Mouse (Mus musculus) testis, adult 2 months (tissue): ENCODE measurements around the gene Thy1. TPM values are rescaled to one million over a fixed set of nuclear protein-coding genes. Genes with fewer than 3 reads are reported as not detected.

Source experiments
- H3K27ac ChIP-seq: fragments of 200-500 bp; 2 replicates; pipeline ENCODE4 v1.5.1; 2012; ENCODE audit warnings: low read depth, low read length; ENCODE audit not compliant: control insufficient read depth, insufficient read depth
- H3K27me3 ChIP-seq: fragments of 200-500 bp; 2 replicates; pipeline ENCODE4 v1.6.1; 2012; ENCODE audit warnings: mild to moderate bottlenecking, low read length, moderate library complexity; ENCODE audit not compliant: control insufficient read depth, insufficient read depth
- H3K36me3 ChIP-seq: fragments of 200-500 bp; 2 replicates; pipeline ENCODE4 v1.6.1; 2012; ENCODE audit warnings: mild to moderate bottlenecking, low read length; ENCODE audit not compliant: control insufficient read depth, insufficient read depth
- H3K4me1 ChIP-seq: fragments of 200-500 bp; 2 replicates; pipeline ENCODE4 v1.6.1; 2012; ENCODE audit warnings: low read length; ENCODE audit not compliant: control insufficient read depth, insufficient read depth
- H3K4me3 ChIP-seq: fragments of 200-500 bp; 2 replicates; pipeline ENCODE4 v1.5.1; 2012; ENCODE audit warnings: low read depth, mild to moderate bottlenecking, low read length, moderate library complexity, mixed read lengths; ENCODE audit not compliant: control insufficient read depth
- CTCF ChIP-seq: fragments of 200-500 bp; IDR thresholded peaks from 2 replicates; pipeline ENCODE4 v1.5.1; 2012; ENCODE audit warnings: low read depth, mild to moderate bottlenecking, inconsistent platforms, low read length, moderate library complexity; ENCODE audit not compliant: control insufficient read depth, insufficient read depth, insufficient replicate concordance
- POLR2A ChIP-seq: fragments of 200-500 bp; IDR thresholded peaks from 2 replicates; pipeline ENCODE4 v1.6.1; 2012; ENCODE audit warnings: low read depth, mild to moderate bottlenecking, inconsistent platforms, low read length, moderate library complexity; ENCODE audit not compliant: control insufficient read depth
- polyA plus RNA-seq: library from polyadenylated mRNA; depleted of rRNA; stranded (reverse); fragments of >200 nt; gene quantifications from 2 replicates; pipeline ENCODE4 v1.2.3, GENCODE M21; 2012; rRNA removed

Thy1 gene
- polyA plus RNA-seq, 1 experiment = 0.36 TPM

GRCm38 (mm10) chr9:44093612-44094503 is 50.7 kb downstream of the Thy1 start:
- H3K27ac ChIP-seq = no peak overlapping the region

GRCm38 (mm10) chr9:44094737-44095136 is 51.6 kb downstream of the Thy1 start:
- no peak overlapping the region for H3K4me3 ChIP-seq
- TF ChIP-seq POLR2A = no peak
- no peak for TF ChIP-seq CTCF
- peaks cover 2% of the 10 kb centered on the region; the same call in 1 of the 2 replicates for H3K36me3 ChIP-seq
- H3K27me3 ChIP-seq = no peaks in the 10 kb centered on the region
- H3K4me1 ChIP-seq = peaks cover 3% of the 10 kb centered on the region
- H3K27ac ChIP-seq = no peak overlapping the region

More at GRCm38 (mm10) chr9:44093612-44094503, 50.7 kb downstream of the Thy1 start:
- H3K4me3 ChIP-seq = no peak overlapping the region
- peak; percentile 85 for TF ChIP-seq CTCF
- no peak; the same call in 1 of the 2 replicates for TF ChIP-seq POLR2A
- H3K4me1 ChIP-seq = peaks cover 3% of the 10 kb centered on the region
- peaks cover 2% of the 10 kb centered on the region; the same call in 1 of the 2 replicates for H3K36me3 ChIP-seq
- H3K27me3 ChIP-seq = no peaks in the 10 kb centered on the region

GRCm38 (mm10) chr9:44095781-44096180 is 52.6 kb downstream of the Thy1 start:
- Histone ChIP-seq H3K36me3 (peaks cover 2% of the 10 kb centered on the region; the same call in 1 of the 2 replicates), H3K4me1 (peaks cover 2% of the 10 kb centered on the region; the same call in 1 of the 2 replicates), H3K27me3 (no peaks in the 10 kb centered on the region), H3K27ac (no peak overlapping the region), H3K4me3 (no peak overlapping the region)
- TF ChIP-seq CTCF (no peak), POLR2A (no peak)

GRCm38 (mm10) chr9:44096536-44096935 is 53.4 kb downstream of the Thy1 start:
- peaks cover 4% of the 10 kb centered on the region for H3K4me1 ChIP-seq
- H3K4me3 ChIP-seq = no peak overlapping the region
- peak overlapping the region; percentile 29; the same call in 1 of the 2 replicates for H3K27ac ChIP-seq
- TF ChIP-seq CTCF (no peak), POLR2A (no peak)
- no peaks in the 10 kb centered on the region for H3K27me3 ChIP-seq
- H3K36me3 ChIP-seq = peaks cover 1% of the 10 kb centered on the region; the same call in 1 of the 2 replicates

Other genes with a start within 250 kb of the Thy1 start
- 597 and 615 TPM in 2 replicates for gene Usp2, start 23.6 kb downstream of the Thy1 start, polyA plus RNA-seq
- gene Mfrp, start 58.3 kb downstream of the Thy1 start, polyA plus RNA-seq = 1.4 and 3.4 TPM in 2 replicates
- 2.0 and 3.1 TPM in 2 replicates for gene C1qtnf5, start 63.9 kb downstream of the Thy1 start, polyA plus RNA-seq
- 1.2 and 1.6 TPM in 2 replicates for gene Gm49380, start 70.1 kb downstream of the Thy1 start, polyA plus RNA-seq
- gene Rnf26, start 70.1 kb downstream of the Thy1 start, polyA plus RNA-seq = 37.5 and 38.3 TPM in 2 replicates
- gene Mcam, start 91.1 kb downstream of the Thy1 start, polyA plus RNA-seq = 14.1 and 14.3 TPM in 2 replicates
- gene Cbl, start 190.7 kb downstream of the Thy1 start, polyA plus RNA-seq = 45.5 and 47.9 TPM in 2 replicates
- 0.61 and 0.69 TPM in 2 replicates for gene Ccdc153, start 197.3 kb downstream of the Thy1 start, polyA plus RNA-seq
- 0.11 TPM in 1 of 2 replicates, not detected in the other for gene Pdzd3, start 208.1 kb downstream of the Thy1 start, polyA plus RNA-seq
- gene Nlrx1, start 225.2 kb downstream of the Thy1 start, polyA plus RNA-seq = 1.3 and 1.6 TPM in 2 replicates
- gene Abcg4, start 245.2 kb downstream of the Thy1 start, polyA plus RNA-seq = 0.58 and 0.89 TPM in 2 replicates